Mouse (Mus musculus): ENCODE data around the gene Tlr7.

GRCm38 (mm10) chrX:167329620-167330019 is 738 bp downstream of the Tlr7 start:
- TF ChIP-seq CTCF (IDR thresholded peaks at IDR 0.05; ENCODE audit: borderline replicate concordance, extremely low read depth, insufficient read depth, insufficient read length) (no peak), POLR2A (IDR thresholded peaks at IDR 0.05; ENCODE audit: borderline replicate concordance, extremely low read depth, insufficient read depth, insufficient read length, poor library complexity, severe bottlenecking) (no peak)
